Mouse (Mus musculus) hindbrain, postnatal 0 days (tissue): ENCODE data around the gene Cct6b. TPM values are rescaled to one million over a fixed set of nuclear protein-coding genes. Genes with fewer than 3 reads are reported as not detected.

Source experiments
- ATAC-seq: fragments of 200-750 bp; cut with Nextera tagmentation; 2 replicates; pipeline ENCODE4 v1.8.0; 2017; ENCODE audit warnings: mild to moderate bottlenecking, moderate TSS enrichment, moderate library complexity
- DNase-seq: peaks from one replicate; pipeline ENCODE4 v3.0.0-alpha.2; 2015; ENCODE audit warnings: low spot score
- H3K27ac ChIP-seq: fragments of 300-500 bp; sonication (generic); 2 replicates; pipeline ENCODE4 v1.5.1; 2014; ENCODE audit warnings: mild to moderate bottlenecking
- H3K27me3 ChIP-seq: fragments of 300-500 bp; sonication (generic); 2 replicates; pipeline ENCODE4 v1.6.1; 2014; ENCODE audit warnings: low read length, mixed read lengths; ENCODE audit not compliant: insufficient read depth
- H3K36me3 ChIP-seq: fragments of 300-500 bp; sonication (generic); 2 replicates; pipeline ENCODE4 v1.6.1; 2014; ENCODE audit warnings: low read length, mixed read lengths; ENCODE audit not compliant: insufficient read depth
- H3K4me1 ChIP-seq: fragments of 300-500 bp; sonication (generic); 2 replicates; pipeline ENCODE4 v1.6.1; 2014; ENCODE audit warnings: antibody characterized with exemption, low read length, mixed read lengths; ENCODE audit not compliant: insufficient read depth
- H3K4me2 ChIP-seq: fragments of 300-500 bp; sonication (generic); 2 replicates; pipeline ENCODE4 v1.6.1; 2014; ENCODE audit warnings: low read depth, mild to moderate bottlenecking, low read length, moderate library complexity, mixed read lengths
- H3K4me3 ChIP-seq: fragments of 300-500 bp; sonication (generic); 2 replicates; pipeline ENCODE4 v1.5.1; 2014; ENCODE audit warnings: low read length
- H3K9ac ChIP-seq: fragments of 300-500 bp; sonication (generic); replicated peaks from 2 replicates; pipeline ENCODE4 v1.6.1; 2014; ENCODE audit warnings: mild to moderate bottlenecking, low read length, moderate library complexity, mixed read lengths
- H3K9me3 ChIP-seq: fragments of 300-500 bp; sonication (generic); 2 replicates; pipeline ENCODE4 v1.6.1; 2016; ENCODE audit warnings: low read length, mixed read lengths
- CTCF ChIP-seq: IDR thresholded peaks from 2 replicates; pipeline ENCODE4 v1.5.1; 2016; ENCODE audit warnings: antibody characterized with exemption, control low read depth, low read depth
- WGBS: fragments of 180-500 bp; shearing (Covaris S2); extraction: QIAGEN DNeasy Blood & Tissue Kit; methylation state at CpG from one replicate; pipeline ENCODE4 v1.1.7; 2014; 5-methylcytosine and 5-hydroxymethylcytosine counted together
- polyA plus RNA-seq: library from polyadenylated mRNA; unstranded; fragments of >200 nt; fragmentation: Nextera tagmentation; extraction: Ambion mirVana; gene quantifications from 2 replicates; pipeline ENCODE4 v1.2.1, GENCODE M21; 2015
- total RNA-seq: library from RNA; depleted of rRNA; stranded (reverse); fragments of >200 nt; gene quantifications from 2 replicates; pipeline ENCODE4 v1.2.3, GENCODE M21; 2014

Gene Cct6b
- total and polyA plus RNA-seq, 2 experiments from 2014 or later: 0.31 to 0.39 TPM

GRCm38 (mm10) chr11:82752349-82753115 lies 11.6 kb downstream of the Cct6b start:
- no peak for TF ChIP-seq CTCF
- Histone ChIP-seq H3K4me2 (no peak overlapping the region), H3K4me3 (no peak overlapping the region), H3K27ac (no peak overlapping the region), H3K27me3 (no peaks in the 10 kb centered on the region), H3K4me1 (no peaks in the 10 kb centered on the region), H3K9me3 (no peaks in the 10 kb centered on the region), H3K9ac (no peak overlapping the region), H3K36me3 (no peaks in the 10 kb centered on the region)
- no peak for ATAC-seq
- no peak for DNase-seq
- 76% methylated on average over 6 of the region's 6 CpGs for WGBS

GRCm38 (mm10) chr11:82746857-82747366 lies 17.2 kb downstream of the Cct6b start:
- no peaks in the 10 kb centered on the region for H3K4me1 ChIP-seq
- H3K9ac ChIP-seq: no peak overlapping the region
- no peaks in the 10 kb centered on the region for H3K27me3 ChIP-seq
- ATAC-seq: no peak
- H3K9me3 ChIP-seq: no peaks in the 10 kb centered on the region
- H3K27ac ChIP-seq: no peak overlapping the region
- no peak for DNase-seq
- H3K4me2 ChIP-seq: no peak overlapping the region
- 85% methylated on average over 8 of the region's 8 CpGs for WGBS
- no peak for TF ChIP-seq CTCF
- no peaks in the 10 kb centered on the region for H3K36me3 ChIP-seq
- H3K4me3 ChIP-seq: no peak overlapping the region

GRCm38 (mm10) chr11:82746138-82746537 lies 18.0 kb downstream of the Cct6b start:
- ATAC-seq (no peak), DNase-seq (peak; percentile 12)
- Histone ChIP-seq H3K27ac (no peak overlapping the region), H3K4me2 (no peak overlapping the region), H3K4me3 (no peak overlapping the region), H3K27me3 (no peaks in the 10 kb centered on the region), H3K9me3 (no peaks in the 10 kb centered on the region), H3K9ac (no peak overlapping the region), H3K36me3 (no peaks in the 10 kb centered on the region), H3K4me1 (no peaks in the 10 kb centered on the region)
- peak; percentile 53 for TF ChIP-seq CTCF
- 34% methylated on average over 6 of the region's 6 CpGs for WGBS

- H3K9ac ChIP-seq: no peak overlapping the region
- no peaks in the 10 kb centered on the region for H3K4me1 ChIP-seq
- no peaks in the 10 kb centered on the region for H3K36me3 ChIP-seq
- no peak; the same call in 1 of the 2 replicates for TF ChIP-seq CTCF
- H3K9me3 ChIP-seq: no peaks in the 10 kb centered on the region
- no peak overlapping the region for H3K4me3 ChIP-seq
- H3K4me2 ChIP-seq: no peak overlapping the region
- no peak for ATAC-seq
- no peaks in the 10 kb centered on the region for H3K27me3 ChIP-seq
- H3K27ac ChIP-seq: no peak overlapping the region
- DNase-seq: no peak
Observed at GRCm38 (mm10) chr11:82739006-82739405, 25.1 kb downstream of the Cct6b start.

GRCm38 (mm10) chr11:82734227-82734626 lies 29.9 kb downstream of the Cct6b start:
- no peaks in the 10 kb centered on the region for H3K9me3 ChIP-seq
- no peak overlapping the region for H3K4me2 ChIP-seq
- no peak for DNase-seq
- H3K4me3 ChIP-seq: no peak overlapping the region
- H3K36me3 ChIP-seq: no peaks in the 10 kb centered on the region
- no peak for ATAC-seq
- no peak overlapping the region for H3K27ac ChIP-seq
- no peak; the same call in 1 of the 2 replicates for TF ChIP-seq CTCF
- no peaks in the 10 kb centered on the region for H3K4me1 ChIP-seq
- H3K27me3 ChIP-seq: no peaks in the 10 kb centered on the region
- H3K9ac ChIP-seq: no peak overlapping the region

GRCm38 (mm10) chr11:82726862-82727261 lies 37.3 kb downstream of the Cct6b start:
- no peak overlapping the region for H3K27ac ChIP-seq
- H3K9ac ChIP-seq: no peak overlapping the region
- H3K4me2 ChIP-seq: no peak overlapping the region
- H3K9me3 ChIP-seq: no peaks in the 10 kb centered on the region; the same call in 1 of the 2 replicates
- peak; percentile 46 for TF ChIP-seq CTCF
- H3K4me1 ChIP-seq: no peaks in the 10 kb centered on the region
- 98% methylated on average over 2 of the region's 2 CpGs for WGBS
- no peaks in the 10 kb centered on the region for H3K36me3 ChIP-seq
- no peak overlapping the region for H3K4me3 ChIP-seq
- no peak for DNase-seq
- no peak for ATAC-seq
- no peaks in the 10 kb centered on the region for H3K27me3 ChIP-seq

- Histone ChIP-seq H3K27me3 (no peaks in the 10 kb centered on the region), H3K27ac (no peak overlapping the region), H3K4me3 (no peak overlapping the region), H3K9ac (no peak overlapping the region), H3K4me2 (no peak overlapping the region), H3K36me3 (no peaks in the 10 kb centered on the region), H3K9me3 (no peaks in the 10 kb centered on the region), H3K4me1 (no peaks in the 10 kb centered on the region)
- TF ChIP-seq CTCF: no peak
- DNase-seq (no peak), ATAC-seq (no peak)
- WGBS: 78% methylated on average over 12 of the region's 12 CpGs
Observed at GRCm38 (mm10) chr11:82719294-82719693, 44.8 kb downstream of the Cct6b start.
